ENCODE assay signal across 24 mouse cellular contexts in the genomic region with DNA sequence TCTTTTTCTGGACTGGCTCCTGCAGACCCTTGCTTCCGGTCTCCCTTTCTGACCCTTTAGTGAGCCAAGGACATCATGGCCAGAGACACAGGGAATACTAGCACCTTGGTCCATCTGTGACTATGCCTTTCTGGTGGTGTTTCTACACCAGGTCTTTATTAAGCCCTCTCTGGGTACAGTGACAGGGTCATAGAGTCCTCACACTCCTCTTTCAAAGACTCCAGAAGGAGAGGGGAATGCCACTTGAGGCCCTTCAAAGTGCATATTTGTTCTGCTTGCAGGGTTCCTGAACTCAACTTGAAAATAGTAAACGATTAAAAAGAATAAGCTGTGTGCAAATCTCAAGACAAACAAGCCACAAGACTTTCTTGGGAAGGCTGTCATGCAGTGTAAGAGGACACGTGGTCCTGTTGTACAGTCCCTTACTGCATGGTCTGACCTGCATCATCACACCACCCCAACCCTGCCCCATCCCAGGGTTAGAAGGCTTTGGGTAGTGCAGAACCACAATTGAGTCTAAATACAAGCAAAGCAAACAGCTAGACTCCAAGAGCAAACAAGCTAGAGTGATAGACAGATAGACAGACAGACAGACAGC.
"Had no signal": no experiment of that assay in that cellular context is flagged by ENCODE, and none has a peak within 500 bp of the region (broad histone marks: within the 10 kb centered on the region; RNA-seq: fewer than 3 reads in every experiment).

No protein-coding gene starts in this region.

- ATAC-seq: hindbrain, postnatal 0 days; intestine, embryonic 16.5 days had no signal

- H3K4me1 ChIP-seq: hindbrain, embryonic 13.5 days; hindbrain, embryonic 15.5 days; kidney, embryonic 15.5 days; limb, embryonic 13.5 days; limb, embryonic 15.5 days had no signal

- H3K4me2 ChIP-seq: heart, embryonic 11.5 days; heart, embryonic 13.5 days; heart, embryonic 15.5 days; hindbrain, embryonic 13.5 days; hindbrain, embryonic 15.5 days; kidney, embryonic 15.5 days; limb, embryonic 13.5 days; limb, embryonic 15.5 days had no signal

- H3K27me3 ChIP-seq: heart, embryonic 13.5 days; heart, embryonic 15.5 days; hindbrain, embryonic 13.5 days; hindbrain, embryonic 15.5 days; kidney, embryonic 15.5 days; limb, embryonic 13.5 days; limb, embryonic 15.5 days had no signal

- H3K27ac ChIP-seq: heart, adult 2 months; heart, embryonic 13.5 days; heart, embryonic 15.5 days; hindbrain, embryonic 13.5 days; hindbrain, embryonic 15.5 days; hindbrain, postnatal 0 days; kidney, embryonic 15.5 days; kidney, postnatal 0 days; limb, embryonic 13.5 days; limb, embryonic 15.5 days had no signal

- H3K9ac ChIP-seq: heart, embryonic 13.5 days; heart, embryonic 15.5 days; hindbrain, embryonic 13.5 days; hindbrain, embryonic 15.5 days; kidney, embryonic 15.5 days; limb, embryonic 13.5 days; limb, embryonic 15.5 days had no signal

- H3K9me3 ChIP-seq: heart, embryonic 15.5 days; hindbrain, embryonic 13.5 days; hindbrain, embryonic 15.5 days; kidney, embryonic 15.5 days; limb, embryonic 15.5 days had no signal

- H3K36me3 ChIP-seq: heart, embryonic 15.5 days; hindbrain, embryonic 15.5 days had no signal

- H3K4me3 ChIP-seq: heart, adult 2 months; heart, embryonic 13.5 days; heart, embryonic 15.5 days; hindbrain, embryonic 13.5 days; hindbrain, embryonic 15.5 days; kidney, embryonic 15.5 days; limb, embryonic 13.5 days; limb, embryonic 15.5 days had no signal

- DNase-seq: gastrocnemius, postnatal 14 days; gastrocnemius, postnatal 36 days; heart, adult 11 months; heart, adult 2 months; heart, postnatal 14 days; kidney, adult 11 months; kidney, adult 2 months; kidney, adult 9 months; kidney, postnatal 14 days; kidney, postnatal 36 days; layer of hippocampus, adult 9-11 months; layer of hippocampus, postnatal 36 days; left cerebral cortex, postnatal 4 days had no signal
